Mouse (Mus musculus): Measurements from ENCODE around the gene Prkch.

The Prkch gene

GRCm38 (mm10) chr12:73613183-73613582, 28.6 kb downstream of the Prkch start:
- no peak for DNase-seq

GRCm38 (mm10) chr12:73617652-73618051, 33.1 kb downstream of the Prkch start:
- no peak for DNase-seq

DNA sequence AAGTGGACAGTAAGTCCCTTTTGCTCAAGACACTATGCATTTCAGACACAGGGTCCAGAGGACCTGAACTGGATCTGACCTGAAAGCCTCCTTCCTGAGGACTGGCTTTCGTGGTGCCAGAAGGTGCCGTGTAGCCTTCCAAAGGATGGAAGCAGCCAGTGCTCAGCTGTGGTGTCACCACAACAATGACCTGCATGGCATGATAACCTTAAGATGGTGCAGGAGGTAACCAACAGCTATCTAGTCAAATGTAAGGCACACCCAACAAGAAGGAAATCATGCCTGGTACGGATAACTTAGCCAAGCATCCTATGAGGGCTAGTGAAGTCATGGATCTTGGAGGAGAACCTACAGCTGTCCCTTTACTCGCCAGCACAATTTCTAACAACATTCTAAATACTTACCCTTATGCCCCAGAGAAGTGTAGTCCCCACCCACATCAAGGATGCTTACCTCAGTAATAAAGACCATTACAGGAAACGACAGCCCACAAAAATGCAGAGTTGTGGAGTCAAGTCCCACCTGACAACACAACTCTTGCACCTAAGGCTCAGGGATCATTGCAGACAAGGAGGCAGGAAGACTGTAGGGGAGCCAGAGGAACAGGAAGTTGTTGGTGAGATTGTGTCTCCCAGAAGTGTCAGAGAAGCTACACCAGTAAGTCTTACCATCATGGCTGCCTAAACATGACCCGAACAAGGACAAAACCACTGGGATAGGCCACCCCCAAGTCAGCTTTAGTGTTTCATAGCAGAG, 40.9 kb downstream of the Prkch start:
- no peak for DNase-seq

- no peak for DNase-seq
Observed at GRCm38 (mm10) chr12:73627902-73628301, 43.3 kb downstream of the Prkch start.

- DNase-seq = no peak
Observed at GRCm38 (mm10) chr12:73630596-73630995, 46.0 kb downstream of the Prkch start.

- DNase-seq = no peak
Observed at GRCm38 (mm10) chr12:73631148-73631547, 46.6 kb downstream of the Prkch start.

DNA sequence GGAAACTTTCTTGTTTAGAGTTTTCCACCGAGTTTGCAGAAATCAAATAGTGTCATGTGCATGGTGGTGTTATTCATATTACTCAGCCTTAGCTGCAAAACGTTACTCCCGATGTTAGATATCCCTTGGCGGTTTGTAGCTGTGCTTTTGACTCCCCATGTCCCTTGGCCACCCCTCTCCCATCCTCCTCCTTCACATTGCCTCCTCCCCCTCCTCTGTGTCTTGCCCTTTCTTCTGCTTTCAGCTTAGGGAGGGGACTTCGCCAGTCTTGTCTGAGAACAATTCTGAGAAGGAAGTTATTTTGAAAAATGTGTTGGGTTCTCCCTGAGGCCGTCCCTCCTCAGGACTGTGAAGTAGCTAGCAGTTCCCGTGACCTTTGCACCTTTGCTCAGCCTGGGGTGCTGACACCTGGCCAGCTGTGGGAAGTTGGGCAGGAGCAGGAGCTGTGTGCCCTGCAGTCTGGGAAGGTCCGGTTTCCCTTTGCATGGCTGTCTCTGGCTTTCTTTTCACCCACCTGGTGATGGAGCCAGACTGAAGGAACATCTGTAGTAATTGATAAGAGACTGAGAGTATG, 48.2 kb downstream of the Prkch start:
- no peak for DNase-seq

DNA sequence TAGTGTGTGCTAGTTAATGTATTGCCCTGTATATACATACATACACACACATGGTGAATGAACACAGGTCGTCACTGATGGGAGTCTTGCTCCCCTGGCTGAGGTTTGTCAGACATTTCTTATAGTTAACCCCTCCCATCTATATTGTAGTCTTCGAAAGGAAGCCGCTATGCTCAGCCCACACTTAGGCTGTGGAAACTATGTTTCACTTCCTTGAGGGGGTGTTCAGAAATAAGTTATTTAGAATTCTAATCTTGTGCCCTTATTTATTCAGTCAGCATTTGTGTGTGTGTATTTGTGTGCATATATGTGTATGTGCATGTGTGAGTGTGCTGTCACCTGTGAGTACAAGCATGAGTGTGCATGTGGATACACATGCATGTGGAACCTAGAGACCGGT, 49.1 kb downstream of the Prkch start:
- no peak for DNase-seq

- DNase-seq = no peak
Observed at GRCm38 (mm10) chr12:73639571-73639970, 55.0 kb downstream of the Prkch start.

- DNase-seq = no peak
Observed at GRCm38 (mm10) chr12:73641183-73641582, 56.6 kb downstream of the Prkch start.

GRCm38 (mm10) chr12:73645216-73645615, 60.6 kb downstream of the Prkch start:
- DNase-seq = no peak

- DNase-seq = no peak
Observed at GRCm38 (mm10) chr12:73647686-73648085, 63.1 kb downstream of the Prkch start.

- DNase-seq = no peak
Observed at GRCm38 (mm10) chr12:73656568-73657204, 72.1 kb downstream of the Prkch start.

DNA sequence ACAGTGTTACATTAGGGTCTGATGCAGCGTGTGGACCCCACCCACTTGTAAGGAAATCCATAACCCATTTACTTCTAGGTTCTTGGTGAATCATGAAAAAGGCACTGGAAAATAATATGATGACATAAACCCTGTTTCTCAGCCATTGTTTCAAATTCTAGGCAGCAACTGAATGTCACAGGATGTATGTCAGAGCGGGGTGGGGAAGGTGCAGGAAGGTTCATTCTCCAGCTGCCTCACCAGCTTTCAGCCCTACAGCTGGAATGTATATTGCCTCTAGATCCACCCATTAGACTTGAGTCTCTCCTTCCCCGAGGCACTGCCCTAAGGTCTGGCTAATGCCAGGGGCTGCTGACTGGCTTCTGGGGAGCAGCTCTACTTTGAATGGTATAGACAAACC, 78.8 kb downstream of the Prkch start:
- DNase-seq = no peak

GRCm38 (mm10) chr12:73666701-73667100, 82.1 kb downstream of the Prkch start:
- DNase-seq = no peak

DNA sequence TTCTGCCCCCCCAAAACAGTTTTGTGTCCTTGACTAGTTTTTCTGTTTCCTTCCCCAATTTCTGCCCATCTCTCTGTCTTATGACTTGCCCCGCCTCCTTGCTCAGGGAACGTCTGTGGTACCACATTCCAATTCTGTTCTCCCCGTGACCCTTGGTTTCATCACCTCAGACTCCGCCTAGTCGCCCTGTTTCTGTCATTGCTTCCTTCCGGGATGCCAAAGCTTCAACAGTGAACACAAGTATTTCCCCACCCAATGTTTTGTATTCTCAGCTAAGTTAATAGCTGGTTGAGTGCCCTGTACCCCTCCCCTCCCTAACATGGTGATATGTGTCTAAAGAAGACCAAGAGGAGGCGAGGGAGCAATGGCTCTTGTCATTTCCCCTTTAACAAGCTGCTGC, 83.0 kb downstream of the Prkch start:
- no peak for DNase-seq

DNA sequence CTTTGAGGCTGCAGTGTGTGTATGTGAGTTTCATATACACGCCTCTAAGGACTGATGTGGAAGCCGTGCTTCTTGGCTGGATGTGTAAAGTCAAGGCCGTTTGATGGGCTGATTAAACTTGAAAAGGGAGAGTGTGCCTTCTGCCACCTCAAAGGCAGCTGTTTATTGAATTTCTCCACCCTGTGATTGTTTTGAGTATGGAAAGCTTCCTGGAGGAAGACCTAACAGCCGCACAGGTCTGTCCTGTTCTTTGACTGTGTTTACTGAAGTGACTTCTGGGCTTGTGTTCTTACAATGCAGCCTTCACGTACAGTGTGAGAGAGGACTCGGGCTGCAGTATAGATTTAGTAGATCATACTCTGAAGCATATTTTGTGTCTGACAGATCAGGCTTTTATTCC, 86.1 kb downstream of the Prkch start:
- DNase-seq = no peak

GRCm38 (mm10) chr12:73671540-73671939, 86.9 kb downstream of the Prkch start:
- DNase-seq = no peak

DNA sequence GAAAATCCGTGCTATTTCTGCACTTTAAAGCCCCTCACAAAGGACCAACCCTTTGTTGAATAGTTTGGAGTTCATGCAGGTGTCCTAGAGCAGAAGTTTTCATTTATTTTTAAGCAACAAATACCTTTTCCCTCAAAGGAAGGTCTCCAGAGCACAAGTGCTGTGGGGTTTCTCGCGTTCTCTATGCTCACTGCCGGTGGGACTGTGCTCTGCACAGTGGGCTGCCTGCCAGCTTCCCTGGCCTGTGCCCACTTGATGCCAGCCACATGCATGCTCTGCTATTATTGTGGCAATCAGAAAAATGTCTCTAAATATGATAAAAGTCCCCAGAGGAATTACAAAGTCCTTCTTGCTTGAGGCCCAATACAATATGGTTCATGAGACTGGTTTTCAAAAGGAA, 87.4 kb downstream of the Prkch start:
- DNase-seq = no peak

DNA sequence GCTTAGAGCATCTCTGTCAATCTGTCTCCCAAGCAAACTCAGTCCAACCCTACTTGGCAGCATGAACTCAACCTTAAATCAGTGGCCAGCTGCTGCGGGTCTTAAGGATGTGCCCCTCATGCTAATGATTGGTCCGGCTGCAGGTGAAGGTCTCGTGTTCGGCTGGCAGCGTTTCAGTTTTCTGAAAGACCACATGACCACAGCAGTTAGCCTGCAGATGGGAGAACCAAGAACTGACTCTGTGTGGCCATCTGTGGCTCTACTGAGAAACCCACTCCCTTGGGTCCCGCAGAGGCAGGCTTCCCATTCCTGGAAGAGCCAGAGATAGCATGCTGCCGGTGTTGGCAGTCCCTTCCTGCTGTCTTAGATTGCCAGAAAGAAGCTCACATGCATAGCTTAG, 89.2 kb downstream of the Prkch start:
- no peak for DNase-seq

GRCm38 (mm10) chr12:73675212-73675611, 90.6 kb downstream of the Prkch start:
- peak; percentile 82 for DNase-seq

GRCm38 (mm10) chr12:73679400-73679801, 94.8 kb downstream of the Prkch start:
- peak; percentile 93 for DNase-seq

GRCm38 (mm10) chr12:73682921-73683346, 98.3 kb downstream of the Prkch start:
- no peak for DNase-seq

DNA sequence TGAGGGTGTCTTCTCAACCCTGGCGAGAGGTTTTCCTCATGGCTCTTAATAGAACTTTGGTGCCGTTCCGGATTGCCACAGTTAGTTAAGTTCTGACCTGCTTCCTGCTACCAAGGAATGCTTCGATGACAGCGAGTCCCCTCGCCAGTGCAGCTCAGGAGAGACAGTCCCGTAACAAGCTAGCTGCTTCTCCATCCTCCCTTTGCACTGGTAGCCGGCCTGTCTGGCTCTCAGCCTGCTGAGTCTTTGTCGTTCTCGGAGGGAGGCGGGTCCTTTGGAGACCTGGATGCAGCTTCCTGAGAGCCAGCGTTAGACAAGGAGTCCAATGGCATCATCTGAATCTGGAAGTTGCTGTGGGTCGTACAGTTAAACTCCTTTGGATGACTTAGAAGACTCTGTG, 101.3 kb downstream of the Prkch start:
- DNase-seq = no peak
